8 mouse cellular contexts compared by ENCODE assay signal in the genomic region with DNA sequence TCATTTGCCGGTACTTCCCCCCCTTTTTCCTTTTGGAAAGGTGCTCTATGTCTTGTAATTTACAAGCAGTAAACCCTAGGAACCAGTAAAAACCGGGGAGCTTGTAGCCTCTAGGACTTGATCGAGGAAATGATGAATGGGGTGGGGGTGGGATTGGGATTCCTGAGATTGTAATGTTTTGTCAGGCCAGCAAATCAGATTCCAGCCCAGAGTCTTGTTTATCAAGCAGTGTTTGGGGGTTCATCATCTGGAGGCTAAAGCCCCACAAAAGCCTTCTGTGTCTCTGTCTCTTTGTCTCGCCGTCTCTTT. TPM values are rescaled to one million over a fixed set of nuclear protein-coding genes. Genes with fewer than 3 reads are reported as not detected.
A peak's percentile ranks its signal among the peaks of the same experiment; 100 is the strongest.
DNase-seq lines count a peak whose midpoint lies in the region; ATAC-seq and TF ChIP-seq lines count a peak whose summit lies in the region.

No protein-coding gene starts in this region.

- peak overlapping the region; percentile 81 for H3K4me3 ChIP-seq in left cerebral cortex, adult 2 months
- peak overlapping the region; percentile 82 for H3K4me3 ChIP-seq in hindbrain, embryonic 15.5 days
- peak overlapping the region; percentile 38 for H3K4me3 ChIP-seq in myocyte

- no peak for TF ChIP-seq CTCF in left cerebral cortex, adult 2 months (IDR thresholded peaks at IDR 0.05)
- TF ChIP-seq CTCF in brain, embryonic 14.5 days (IDR thresholded peaks at IDR 0.05; ENCODE audit: borderline replicate concordance, extremely low read depth, insufficient read depth, insufficient read length) = no peak

- H3K36me3 ChIP-seq in hindbrain, embryonic 15.5 days = no peaks in the 10 kb centered on the region
- no peaks in the 10 kb centered on the region for H3K36me3 ChIP-seq in myocyte (ENCODE audit: control insufficient read depth, insufficient read depth)

- peak overlapping the region; percentile 71 for H3K4me2 ChIP-seq in hindbrain, embryonic 15.5 days
- peak overlapping the region; percentile 86 for H3K4me2 ChIP-seq in myocyte (ENCODE audit: low read depth)

- intact Hi-C loops in left cerebral cortex, adult 2 months (cut with DNase I) = loop anchor here (2.0 kb wide), 2 partner anchors 36 to 62 kb away; no protein-coding TSS in a partner anchor
- intact Hi-C loops in left cerebral cortex, postnatal 25 days (cut with DNase I) = loop anchor here (5.0 kb wide), 1 partner anchor 114 kb away; the partner anchor contains the start of gene Kctd6

- peaks cover 35% of the 10 kb centered on the region for H3K4me1 ChIP-seq in hindbrain, embryonic 15.5 days (replicated peaks)

- DNase-seq in left cerebral cortex, adult 2 months (ENCODE audit: extremely low spot score in 1 of 2, low spot score in 2 of 2) = no peak
- no peak for DNase-seq in left cerebral cortex, postnatal 25 days (ENCODE audit: low spot score in 2 of 2)
- DNase-seq in brain, embryonic 14.5 days (ENCODE audit: low read depth) = peak; percentile 73
- DNase-seq in thymus, postnatal 4 days = no peak
- DNase-seq in layer of hippocampus, postnatal 10 days (ENCODE audit: low spot score in 2 of 2) = no peak

- H3ac ChIP-seq in myocyte (ENCODE audit: control insufficient read depth, insufficient read length) = peak overlapping the region; percentile 13

- WGBS in hindbrain, embryonic 15.5 days = under 1% methylated on average over 5 of the region's 5 CpGs

- no peaks in the 10 kb centered on the region for H3K9me3 ChIP-seq in hindbrain, embryonic 15.5 days

- H3K27ac ChIP-seq in left cerebral cortex, adult 2 months = peak overlapping the region; percentile 83
- H3K27ac ChIP-seq in hindbrain, embryonic 15.5 days (replicated peaks) = peak overlapping the region; percentile 85

- no peak for TF ChIP-seq POLR2A in brain, embryonic 14.5 days (IDR thresholded peaks at IDR 0.05; ENCODE audit: borderline replicate concordance, extremely low read depth, insufficient read depth, insufficient read length, poor library complexity, severe bottlenecking)
- no peak for TF ChIP-seq POLR2A in myocyte (IDR thresholded peaks at IDR 0.05; ENCODE audit: insufficient read length, low read depth)

- H3K79me2 ChIP-seq in myocyte (ENCODE audit: control insufficient read depth, insufficient read depth) = peaks cover 7% of the 10 kb centered on the region

- no peaks in the 10 kb centered on the region for H3K27me3 ChIP-seq in hindbrain, embryonic 15.5 days
- no peaks in the 10 kb centered on the region for H3K27me3 ChIP-seq in myocyte (ENCODE audit: control insufficient read depth, insufficient read depth, insufficient read length)

- ATAC-seq in hindbrain, embryonic 15.5 days (ENCODE audit: low FRiP score, low read depth) = peak; percentile 13; the same call in 1 of the 2 replicates
- ATAC-seq in megakaryocyte-erythroid progenitor cell, adult 5-6 weeks (replicated peaks; ENCODE audit: low FRiP score, low TSS enrichment, poor library complexity, severe bottlenecking) = no peak

- peak overlapping the region; percentile 90 for H3K9ac ChIP-seq in hindbrain, embryonic 15.5 days

TF ChIP-seq in myocyte, 11 proteins besides CTCF, POLR2A, EP300 and RAD21:
- TF ChIP-seq MYOG (IDR thresholded peaks at IDR 0.05; ENCODE audit: control insufficient read depth in 1 of 3, insufficient read depth in 1 of 3, insufficient read length in 2 of 3, low read depth in 2 of 3) (no peak), MYOD1 (IDR thresholded peaks at IDR 0.05; ENCODE audit: control insufficient read depth in 1 of 3, insufficient read length in 2 of 3, low read depth in 2 of 3) (no peak), E2F4 (IDR thresholded peaks at IDR 0.05; ENCODE audit: insufficient read depth) (no peak), SRF (IDR thresholded peaks at IDR 0.05; ENCODE audit: control insufficient read depth, insufficient read length, low read depth) (no peak), USF1 (IDR thresholded peaks at IDR 0.05; ENCODE audit: low read depth) (no peak)

RNA-seq across cellular contexts. Expression of gene Pxk, which starts 0.6 kb away (rescaled TPM):
- 10 to 100 TPM; 34.5 to 36.6 TPM for total RNA-seq in left cerebral cortex, adult 2 months (2021)
- 10 to 100 TPM; 30.2 to 33.4 TPM for total RNA-seq in left cerebral cortex, postnatal 25 days (2021)
- 55.5 and 62.4 TPM in 2 replicates for polyA plus RNA-seq in brain, embryonic 14.5 days (2012; rRNA removed)
- 67.0 and 69.9 TPM in 2 replicates for polyA plus RNA-seq in hindbrain, embryonic 15.5 days (2015; fragmentation: Nextera tagmentation; extraction: Ambion mirVana)
- polyA plus RNA-seq in myocyte (2012; fragmentation: generic; extraction: Trizol) = 10.5 TPM
- total RNA-seq in megakaryocyte-erythroid progenitor cell, adult 5-6 weeks (2014; fragmentation: Nextera tagmentation) = 6.7 and 13.2 TPM in 2 replicates
- total RNA-seq in megakaryocyte-erythroid progenitor cell, adult 5-6 weeks (2017) = 4.1 and 4.8 TPM in 2 replicates
- 10 to 100 TPM; 26.1 to 27.2 TPM for total RNA-seq in layer of hippocampus, postnatal 10 days (2021)

RNA-seq across cellular contexts. Expression of gene Rpp14, which starts 18.5 kb away (rescaled TPM):
- total RNA-seq in left cerebral cortex, adult 2 months (2021) = 10 to 100 TPM; 32.7 to 40.2 TPM
- total RNA-seq in left cerebral cortex, postnatal 25 days (2021) = 10 to 100 TPM; 33.3 to 33.8 TPM
- polyA plus RNA-seq in brain, embryonic 14.5 days (2012; rRNA removed) = 23.6 and 24.3 TPM in 2 replicates
- 46.6 and 47.4 TPM in 2 replicates for polyA plus RNA-seq in hindbrain, embryonic 15.5 days (2015; fragmentation: Nextera tagmentation; extraction: Ambion mirVana)
- 22.2 TPM for polyA plus RNA-seq in myocyte (2012; fragmentation: generic; extraction: Trizol)
- total RNA-seq in megakaryocyte-erythroid progenitor cell, adult 5-6 weeks (2014; fragmentation: Nextera tagmentation) = 33.0 and 33.6 TPM in 2 replicates
- 76.5 and 88.3 TPM in 2 replicates for total RNA-seq in megakaryocyte-erythroid progenitor cell, adult 5-6 weeks (2017)
- 10 to 100 TPM; 20.2 to 25.7 TPM for total RNA-seq in layer of hippocampus, postnatal 10 days (2021)
